Mouse (Mus musculus) liver, embryonic 14.5 days (tissue): ENCODE data around the gene Btg2.

Experiments used
- CTCF ChIP-seq: IDR thresholded peaks from 2 replicates; pipeline ENCODE4 v1.5.1; 2016; ENCODE audit warnings: antibody characterized with exemption, low read depth, control low read depth
- EP300 ChIP-seq: IDR thresholded peaks from 2 replicates; pipeline ENCODE4 v1.6.1; 2016; ENCODE audit warnings: antibody characterized with exemption, low read depth

GRCm38 (mm10) chr1:134110015-134110414 is 31.1 kb upstream of the Btg2 start:
- TF ChIP-seq CTCF (no peak), EP300 (no peak)
